Mouse (Mus musculus): ENCODE data around the gene Gins1.
A peak's percentile ranks its signal among the peaks of the same experiment; 100 is the strongest.
"Not testable (repeated sequence)": the region's sequence is repeated elsewhere in the genome, so short reads cannot be mapped to it uniquely, and the experiment has no call there.

The Gins1 gene

DNA sequence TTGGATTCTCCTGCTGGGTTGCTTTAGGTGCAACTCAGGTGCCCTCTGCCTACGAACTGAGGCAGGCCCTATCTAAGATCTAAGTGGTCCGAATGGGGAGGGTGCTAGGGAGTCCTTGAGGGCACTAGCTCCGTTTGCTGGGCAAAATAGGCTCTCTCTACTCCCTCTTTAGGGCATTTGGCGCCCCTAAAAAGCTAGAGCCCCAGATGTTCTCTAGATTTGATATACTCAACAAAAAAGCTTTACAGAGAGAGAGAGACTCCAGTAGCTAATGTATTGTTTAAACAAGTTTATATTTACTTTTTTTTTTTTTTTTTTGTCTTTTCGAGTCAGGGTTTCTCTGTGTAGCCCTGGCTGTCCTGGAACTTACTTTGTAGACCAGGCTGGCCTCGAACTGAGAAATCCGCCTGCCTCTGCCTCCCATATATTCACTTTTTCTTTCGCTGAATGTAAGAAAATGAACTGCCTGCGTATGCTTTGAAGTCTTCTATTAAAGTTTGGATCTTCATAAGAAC is at the start of gene Gins1:
TSS of gene Gins1 (plus strand) at position 465 of the 515 bp plus-strand sequence.
- no peak for DNase-seq (ENCODE audit: low spot score)

DNA sequence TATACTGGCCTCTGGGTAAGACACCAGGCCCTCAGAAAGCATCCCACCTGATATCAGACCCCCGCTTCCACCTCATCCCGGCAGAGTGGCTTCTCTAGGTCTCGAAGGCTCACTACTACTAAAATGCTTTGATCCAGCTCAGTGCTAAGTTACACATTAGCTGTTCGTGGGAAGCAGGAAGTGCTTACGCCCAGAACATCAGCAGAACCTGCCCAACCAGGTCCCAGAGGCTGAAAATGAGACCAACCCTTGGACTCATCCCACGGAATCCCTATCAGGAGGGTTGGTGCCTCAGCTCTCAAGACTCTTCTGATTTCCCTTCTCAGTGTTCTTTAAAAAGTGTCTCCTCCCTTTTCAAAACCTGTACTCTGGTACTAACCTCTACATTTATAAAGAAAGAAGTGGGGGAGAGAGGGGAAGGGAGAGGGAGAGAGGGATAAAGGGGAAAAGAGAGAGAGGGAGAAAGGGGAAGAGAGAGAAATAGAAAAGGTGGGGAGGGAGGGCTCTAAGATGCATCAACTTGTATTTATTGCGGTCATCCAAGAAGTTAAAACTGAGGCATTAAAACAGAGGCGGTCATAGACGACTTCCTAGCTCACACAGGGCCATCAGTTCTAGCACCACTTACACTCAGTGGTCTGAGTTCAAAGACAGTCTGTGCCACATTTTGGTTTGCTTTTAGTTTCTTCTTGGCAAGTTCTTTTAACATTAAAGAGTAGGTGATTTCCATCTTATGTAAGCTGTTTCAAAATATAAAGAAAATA is 46.3 kb upstream of the Gins1 start:
- no peak for DNase-seq (ENCODE audit: low spot score)

GRCm38 (mm10) chr2:150859709-150860470 is 45.3 kb upstream of the Gins1 start:
- DNase-seq (ENCODE audit: low spot score), result no peak

DNA sequence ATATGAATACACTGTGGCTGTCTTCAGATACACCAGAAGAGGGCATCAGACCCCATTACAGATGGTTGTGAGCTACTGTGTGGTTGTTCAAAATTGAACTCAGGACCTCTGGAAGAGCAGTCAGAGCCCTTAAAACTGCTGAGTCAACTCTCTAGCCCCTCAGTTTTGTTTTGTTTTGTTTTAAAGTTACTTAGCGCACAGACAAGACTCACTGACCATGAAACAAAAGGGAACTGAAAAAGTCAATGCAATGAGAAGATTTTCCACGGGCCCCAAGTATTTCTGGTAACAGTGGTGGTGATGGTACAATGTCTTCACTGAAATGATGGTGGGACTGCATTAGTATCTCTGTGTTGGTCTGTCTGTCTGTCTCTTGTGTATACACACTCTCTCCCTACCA is 44.1 kb upstream of the Gins1 start:
- DNase-seq (ENCODE audit: low spot score), result no peak

DNA sequence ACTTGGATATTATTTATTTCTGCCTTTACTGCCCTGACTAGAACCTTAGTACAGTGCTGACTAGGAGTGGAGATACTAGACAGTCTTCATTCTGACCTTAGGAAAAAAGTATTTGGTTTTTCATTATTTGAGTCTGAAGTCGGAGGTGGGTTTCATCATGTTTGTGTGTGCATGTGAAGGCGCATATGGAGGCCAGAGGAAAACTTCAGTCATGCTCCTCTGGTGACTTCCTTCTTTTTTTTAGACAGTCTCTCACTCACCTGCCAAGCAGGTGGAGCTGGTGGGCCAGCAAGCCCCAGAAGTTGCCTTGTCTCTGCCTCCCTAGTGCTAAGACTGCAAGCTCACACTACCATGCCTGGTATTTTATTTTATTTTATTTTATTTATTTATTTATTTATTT is 38.2 kb upstream of the Gins1 start:
- no peak for DNase-seq (ENCODE audit: low spot score)

GRCm38 (mm10) chr2:150869446-150869845 is 35.8 kb upstream of the Gins1 start:
- no peak for DNase-seq (ENCODE audit: low spot score)

GRCm38 (mm10) chr2:150874508-150874907 is 30.7 kb upstream of the Gins1 start:
- DNase-seq (ENCODE audit: low spot score), result no peak

DNA sequence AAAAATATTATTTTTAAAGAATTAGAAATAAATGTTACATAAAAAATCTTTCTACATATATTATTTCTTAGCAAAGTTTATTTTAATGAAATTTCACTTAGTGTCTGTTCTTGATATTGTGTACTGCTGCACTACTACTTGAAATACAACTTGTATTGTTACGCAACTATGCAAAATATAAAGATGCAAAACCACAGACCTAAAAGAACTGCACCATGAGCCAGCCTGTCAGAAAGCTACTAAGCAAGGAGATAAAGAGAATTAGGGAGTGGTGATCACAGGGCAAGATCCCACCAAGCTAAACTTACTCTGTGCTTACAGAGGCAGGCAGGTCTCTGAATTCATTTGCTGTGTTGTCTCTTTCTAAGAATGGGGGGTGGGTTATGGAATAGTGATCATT is 30.0 kb upstream of the Gins1 start:
- DNase-seq (ENCODE audit: low spot score), result no peak

- no peak for DNase-seq (ENCODE audit: low spot score)
Observed at GRCm38 (mm10) chr2:150877561-150877960, 27.6 kb upstream of the Gins1 start.

DNA sequence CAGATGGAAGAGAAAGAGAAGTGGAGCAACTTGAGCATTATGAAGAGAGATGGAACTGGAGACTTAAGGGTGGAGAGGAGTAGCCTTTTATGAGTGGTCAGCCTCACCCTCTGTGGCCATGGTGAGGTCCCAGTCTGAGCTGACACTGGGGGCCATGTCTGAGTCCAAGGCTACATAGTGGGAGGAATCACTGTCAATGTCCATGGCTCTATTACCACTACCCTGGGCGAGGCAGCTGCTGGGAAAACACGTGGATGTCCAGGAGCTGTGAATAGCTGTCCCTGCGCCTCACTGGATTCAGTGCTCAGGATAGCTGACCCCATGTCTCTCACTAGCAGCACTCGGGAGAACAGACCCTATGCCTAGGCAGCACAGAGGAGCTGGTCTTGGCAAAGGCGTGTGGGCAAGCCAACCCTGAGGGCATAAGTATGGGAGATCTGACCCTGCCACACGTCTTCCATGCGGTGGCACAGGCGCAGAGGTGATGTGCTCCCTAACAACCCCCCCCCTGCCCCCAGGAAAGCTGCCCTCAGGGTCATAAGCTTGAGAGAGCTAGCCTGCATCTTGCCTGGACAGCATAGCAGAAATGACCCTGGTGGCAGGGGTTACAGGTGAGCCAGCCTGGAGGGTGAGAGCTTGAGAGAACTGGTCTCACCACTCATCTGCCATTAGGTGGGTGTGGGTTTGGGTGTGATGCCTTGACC is 21.0 kb upstream of the Gins1 start:
- no peak for DNase-seq (ENCODE audit: low spot score)

GRCm38 (mm10) chr2:150884779-150885110 is 20.5 kb upstream of the Gins1 start:
- no peak for DNase-seq (ENCODE audit: low spot score)

- DNase-seq (ENCODE audit: low spot score), result no peak
Observed at GRCm38 (mm10) chr2:150885814-150886213, 19.4 kb upstream of the Gins1 start.

GRCm38 (mm10) chr2:150886315-150886714 is 18.9 kb upstream of the Gins1 start:
- DNase-seq (ENCODE audit: low spot score), result no peak

GRCm38 (mm10) chr2:150887370-150887769 is 17.8 kb upstream of the Gins1 start:
- DNase-seq (ENCODE audit: low spot score), result no peak

GRCm38 (mm10) chr2:150894617-150895267 is 10.5 kb upstream of the Gins1 start:
- no peak for DNase-seq (ENCODE audit: low spot score)

DNA sequence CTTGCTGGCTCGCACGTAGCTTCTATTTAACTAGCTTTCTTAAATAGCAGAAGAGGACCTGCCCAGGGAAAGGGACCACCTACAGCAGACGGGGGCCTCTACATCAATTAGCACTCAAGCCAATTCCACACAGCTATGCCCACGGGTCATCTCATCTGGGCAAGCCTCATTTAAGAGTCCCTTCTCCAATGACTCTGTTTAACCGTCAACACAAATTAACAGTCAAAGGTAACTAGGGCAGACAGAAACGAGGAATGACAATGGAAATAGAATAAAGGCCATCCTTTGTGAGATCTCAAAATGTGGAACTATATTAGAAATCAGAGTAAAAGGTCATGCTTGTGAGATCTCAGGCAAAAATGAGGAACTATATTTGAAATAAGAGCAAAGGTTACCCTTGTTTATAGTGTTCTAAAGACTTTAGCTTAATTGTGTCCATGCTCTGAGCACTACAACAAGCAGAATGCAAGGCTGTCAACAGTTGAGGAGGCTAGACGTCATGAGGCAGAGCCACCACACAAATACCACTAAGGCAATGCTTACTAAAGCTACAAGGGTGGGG is 9.4 kb upstream of the Gins1 start:
- no peak for DNase-seq (ENCODE audit: low spot score)

GRCm38 (mm10) chr2:150900341-150900740 is 4.9 kb upstream of the Gins1 start:
- DNase-seq (ENCODE audit: low spot score), result no peak

GRCm38 (mm10) chr2:150902347-150902746 is 2.9 kb upstream of the Gins1 start:
- no peak for DNase-seq (ENCODE audit: low spot score)

GRCm38 (mm10) chr2:150904272-150904935 is 796 bp upstream of the Gins1 start, which contains the start of gene Abhd12:
Gene Abhd12, minus strand, starts transcription at chr2:150904741.
- DNase-seq (ENCODE audit: low spot score), result peak; percentile 98

- DNase-seq (ENCODE audit: low spot score), result not testable (repeated sequence)
Observed at GRCm38 (mm10) chr2:150908881-150909280, 3.7 kb downstream of the Gins1 start.

DNA sequence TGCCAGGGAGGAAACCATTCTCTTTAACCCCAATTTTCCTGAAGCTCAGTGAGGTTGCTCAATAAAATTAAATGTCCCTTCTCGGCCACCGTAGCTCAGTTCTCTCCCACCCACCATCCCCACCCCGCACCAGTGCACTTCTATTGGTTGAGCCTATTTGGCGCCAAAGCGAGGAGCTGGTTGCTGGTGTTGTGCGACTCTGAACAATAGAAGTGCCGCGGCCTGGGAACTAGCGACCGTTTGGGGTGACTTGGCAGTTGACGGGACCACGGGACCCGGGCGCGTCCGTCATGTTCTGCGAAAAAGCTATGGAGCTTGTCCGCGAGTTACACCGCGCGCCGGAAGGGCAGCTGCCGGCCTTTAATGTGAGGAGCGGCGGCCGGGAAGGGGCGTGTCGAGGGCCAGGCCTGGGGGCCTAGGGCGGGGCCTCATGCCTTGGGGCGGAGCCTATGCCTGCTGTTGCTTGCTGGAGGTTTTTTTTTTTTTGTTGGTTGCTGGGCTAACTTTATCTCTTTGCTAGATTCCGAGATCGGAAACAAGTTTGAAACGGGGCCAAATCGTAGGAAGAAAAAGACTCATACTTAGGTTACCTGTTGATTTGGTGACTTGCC is 4.3 kb downstream of the Gins1 start:
- DNase-seq (ENCODE audit: low spot score), result peak; percentile 89

All from layer of hippocampus, adult 11-12 months (tissue).